Mouse (Mus musculus): ENCODE measurements around the gene Vwa3b. TPM values are rescaled to one million over a fixed set of nuclear protein-coding genes. Genes with fewer than 3 reads are reported as not detected.
"Not testable (repeated sequence)": the region's sequence is repeated elsewhere in the genome, so short reads cannot be mapped to it uniquely, and the experiment has no call there.

Gene Vwa3b
- 1 to 10 TPM in 1 of 2 experiments, under 1 TPM in 1; 0.50 to 1.1 TPM for total RNA-seq (2021)
- long read RNA-seq, experiment 1 = 0 reads
- long read RNA-seq, experiment 2 = 0 reads

DNA sequence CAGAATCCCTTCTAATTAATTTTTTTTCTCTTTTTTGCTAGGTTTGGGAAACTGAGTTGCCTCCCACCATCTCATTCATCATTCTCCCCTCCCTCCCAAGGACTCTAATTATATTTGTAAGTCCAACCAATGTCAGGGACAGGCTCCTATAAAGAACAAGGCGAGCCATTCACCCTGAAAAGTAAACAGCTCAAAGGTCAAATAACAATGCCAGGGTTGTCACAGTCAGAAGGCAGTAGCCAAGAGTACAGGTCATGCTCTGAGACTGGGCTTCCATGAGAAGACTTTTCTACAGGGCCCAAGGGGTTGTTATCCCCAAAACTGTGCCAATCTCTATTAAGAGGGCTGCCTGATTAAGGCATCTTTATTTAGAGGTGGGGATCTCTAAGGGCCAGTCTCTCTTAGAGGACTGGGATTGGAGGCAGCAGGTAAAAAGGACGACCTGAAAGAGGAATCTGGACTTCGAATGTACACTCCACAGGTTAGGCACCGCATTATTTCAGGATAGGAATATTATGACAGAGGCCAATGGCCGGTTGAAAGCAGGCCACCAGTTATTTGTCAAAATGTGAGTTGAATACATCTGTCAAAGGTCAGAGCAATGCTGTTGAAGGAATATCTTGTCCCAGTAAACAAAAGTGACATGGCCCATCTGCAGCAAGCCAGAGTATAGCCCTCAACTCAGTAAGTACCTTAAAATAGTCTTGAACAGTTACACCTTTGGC is at the start of gene Vwa3b:
Gene Vwa3b (plus strand): TSS at position 635 of the 725 bp plus-strand sequence.
- DNase-seq = no peak

DNA sequence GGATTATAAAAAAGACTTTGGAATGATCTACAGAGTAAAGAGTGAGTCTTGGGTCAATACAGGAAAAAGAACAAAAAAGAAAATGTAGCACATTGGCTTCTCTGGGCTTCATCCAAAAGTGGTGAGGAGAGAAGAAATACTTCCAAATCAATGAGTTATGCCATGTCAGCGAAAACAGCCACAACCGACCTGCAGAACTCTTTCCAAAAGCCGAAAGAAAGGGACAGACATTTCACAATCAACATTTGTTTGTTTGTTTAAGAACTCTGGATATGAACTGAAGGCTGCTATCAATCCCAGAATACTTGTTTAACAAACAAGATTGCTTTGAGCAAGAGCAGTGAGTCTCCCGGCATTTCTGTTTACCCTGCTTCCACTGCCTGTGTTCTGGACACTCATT is 49.6 kb upstream of the Vwa3b start:
- DNase-seq = no peak

DNA sequence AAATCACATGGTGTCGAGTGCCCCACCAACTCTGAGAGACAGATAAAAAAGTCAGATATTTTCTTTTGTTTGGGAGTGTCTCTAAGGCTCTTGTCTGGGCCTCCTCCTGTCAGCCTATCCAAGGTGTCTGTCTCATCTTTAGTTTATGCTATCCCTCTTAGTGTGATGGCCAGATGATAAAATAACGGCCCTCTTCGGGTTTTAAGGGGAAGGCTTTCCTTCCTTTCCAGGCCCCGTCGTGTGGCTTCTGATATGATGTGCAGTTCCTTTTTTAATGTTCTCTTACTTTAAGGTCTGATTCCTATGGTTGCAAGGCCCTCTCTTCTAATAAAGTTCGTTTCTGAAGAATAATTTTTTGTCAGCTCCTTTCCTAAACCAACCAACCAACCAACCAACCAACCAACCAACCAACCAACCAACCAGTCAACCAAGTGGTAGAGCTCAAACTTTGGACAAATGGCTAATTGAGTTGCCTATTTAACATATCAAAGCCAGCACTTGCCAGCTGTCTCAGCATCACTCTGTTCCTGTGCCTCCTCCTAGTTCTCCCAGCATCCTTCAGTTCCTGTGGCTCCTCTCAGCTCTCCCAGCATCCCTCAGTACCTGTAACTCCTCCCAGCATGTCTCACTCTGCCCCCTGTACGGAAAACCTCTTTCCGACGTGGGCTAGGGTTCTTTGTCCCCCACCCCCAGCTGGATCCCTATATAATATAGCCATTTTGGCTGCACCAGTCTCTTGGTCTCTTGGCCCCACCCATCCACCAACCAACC is 44.0 kb upstream of the Vwa3b start:
- DNase-seq = no peak

DNA sequence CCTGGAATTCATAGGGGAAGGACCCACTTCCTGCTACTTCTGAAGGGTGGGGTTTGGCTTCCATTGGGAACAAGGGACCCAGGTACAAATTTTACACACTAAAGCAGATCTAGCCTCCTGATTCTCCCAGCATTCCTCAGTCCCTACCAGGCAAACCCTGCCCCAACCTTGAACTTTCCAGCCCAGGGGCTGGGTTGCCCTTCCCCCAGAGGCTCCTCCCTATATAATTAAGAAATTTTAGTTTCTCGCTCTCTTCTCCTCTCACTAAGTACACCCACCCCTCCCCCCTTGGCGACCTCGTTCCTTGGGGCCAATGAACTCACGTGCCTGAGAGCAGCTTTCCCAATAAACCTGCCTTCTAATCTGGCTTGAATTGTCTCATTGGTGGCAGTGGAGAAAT is 42.6 kb upstream of the Vwa3b start:
- DNase-seq = no peak

GRCm38 (mm10) chr1:36984406-36984805 is 42.0 kb upstream of the Vwa3b start:
- no peak for DNase-seq

DNA sequence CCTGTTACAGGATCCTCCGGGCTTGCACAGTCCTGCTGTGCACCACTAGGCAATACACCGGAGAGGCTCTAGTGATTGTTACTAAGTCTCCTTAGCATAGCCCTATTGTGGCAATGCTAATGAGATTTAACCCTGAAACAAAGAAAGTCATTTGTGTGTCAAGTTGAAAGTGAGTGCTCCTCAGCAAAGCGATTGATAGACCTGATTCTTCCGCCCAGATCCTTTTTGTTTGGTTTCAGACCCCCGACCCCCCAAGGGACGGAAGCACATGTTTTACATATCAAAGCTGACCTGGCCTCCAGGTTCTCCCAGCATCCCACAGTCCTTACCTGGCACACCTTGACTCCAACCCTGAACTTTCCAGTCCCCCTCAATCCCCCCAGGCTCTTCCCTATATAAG is 40.5 kb upstream of the Vwa3b start:
- no peak for DNase-seq

DNA sequence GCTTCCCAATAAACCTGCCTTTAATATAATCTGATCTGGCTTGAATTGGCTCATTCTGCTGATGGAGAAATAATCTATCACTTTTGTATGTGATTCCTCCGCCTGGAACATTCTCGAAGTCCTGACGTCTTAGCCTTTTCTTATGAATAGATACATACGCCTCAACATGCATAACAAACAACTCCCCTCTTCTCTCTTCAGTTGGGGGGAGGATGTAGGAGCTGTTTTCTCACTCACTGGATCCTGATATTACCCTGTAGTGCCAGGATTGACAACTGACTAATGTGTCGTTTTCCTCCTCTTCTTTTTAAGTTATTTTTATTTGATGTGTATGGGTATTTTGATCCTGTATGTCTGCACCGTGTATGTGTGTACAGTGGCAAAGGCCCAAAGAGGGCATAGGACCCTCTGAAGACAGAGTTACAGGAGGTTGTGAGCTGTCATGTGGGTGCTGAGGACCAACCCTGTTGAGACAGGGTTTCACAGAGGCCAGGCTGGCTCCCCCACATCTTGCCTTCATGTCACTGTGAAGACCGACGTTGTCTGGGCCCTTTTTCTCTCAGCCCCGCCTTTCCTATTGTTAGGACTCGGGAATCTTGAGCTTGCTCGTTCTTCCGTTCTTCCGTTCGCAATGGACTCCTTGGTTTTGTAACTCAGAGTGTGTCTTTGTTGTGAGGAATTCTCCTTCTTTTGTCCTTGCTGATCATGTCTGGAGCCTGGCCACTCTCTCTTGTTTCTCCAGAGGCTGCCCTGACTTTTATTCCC is 39.8 kb upstream of the Vwa3b start:
- no peak for DNase-seq

DNA sequence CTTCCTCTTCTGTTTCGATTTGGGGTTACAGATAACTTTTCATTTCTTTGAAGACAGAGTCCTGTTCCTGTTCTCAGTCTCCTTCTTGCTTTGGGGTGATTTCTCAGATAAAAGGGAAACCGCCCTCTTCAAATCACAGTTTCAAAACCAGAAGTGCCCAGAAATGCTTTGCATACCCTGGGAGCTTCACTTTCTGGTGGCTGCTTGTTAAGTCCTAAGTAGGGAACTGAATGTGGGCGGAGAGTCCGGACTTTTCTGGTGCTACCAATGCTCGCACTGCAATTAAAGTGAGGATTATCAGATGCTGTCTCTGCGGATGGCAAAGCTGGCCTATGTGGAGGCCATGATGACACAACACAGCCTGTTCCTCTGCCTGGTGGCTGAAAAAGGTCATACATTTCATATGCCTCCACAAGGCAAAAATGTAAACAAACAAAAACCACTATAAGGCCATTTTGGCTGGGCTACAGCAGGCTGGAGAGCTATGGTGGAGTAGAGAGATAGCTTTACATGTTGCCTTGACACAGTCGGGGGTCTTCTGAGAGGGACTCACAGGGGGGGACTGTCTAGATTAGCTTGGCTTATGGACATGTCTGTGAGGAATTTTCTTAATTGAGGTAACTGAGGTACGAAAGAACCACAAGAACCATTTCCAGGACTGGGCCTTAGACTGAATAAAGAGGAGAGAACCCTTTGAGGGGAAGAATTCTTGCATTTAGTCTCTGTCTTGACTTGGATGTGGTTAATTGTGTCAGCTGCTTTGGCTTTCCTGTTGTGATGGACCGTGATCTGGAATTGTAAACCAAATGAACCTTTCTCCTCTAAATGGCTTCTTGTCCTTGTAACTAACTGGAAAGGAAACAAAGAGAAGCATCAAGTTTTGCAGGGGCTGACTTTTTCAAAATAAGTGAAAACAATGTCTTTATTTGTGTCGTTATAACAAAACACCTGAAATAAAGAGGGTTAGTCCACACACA is 38.9 kb upstream of the Vwa3b start:
- peak in 1 of 2 experiments; percentile 13 for DNase-seq

GRCm38 (mm10) chr1:36988161-36988560 is 38.2 kb upstream of the Vwa3b start:
- DNase-seq = no peak

- DNase-seq = no peak
These were observed 37.8 kb upstream of the Vwa3b start for GRCm38 (mm10) chr1:36988561-36988960.

DNA sequence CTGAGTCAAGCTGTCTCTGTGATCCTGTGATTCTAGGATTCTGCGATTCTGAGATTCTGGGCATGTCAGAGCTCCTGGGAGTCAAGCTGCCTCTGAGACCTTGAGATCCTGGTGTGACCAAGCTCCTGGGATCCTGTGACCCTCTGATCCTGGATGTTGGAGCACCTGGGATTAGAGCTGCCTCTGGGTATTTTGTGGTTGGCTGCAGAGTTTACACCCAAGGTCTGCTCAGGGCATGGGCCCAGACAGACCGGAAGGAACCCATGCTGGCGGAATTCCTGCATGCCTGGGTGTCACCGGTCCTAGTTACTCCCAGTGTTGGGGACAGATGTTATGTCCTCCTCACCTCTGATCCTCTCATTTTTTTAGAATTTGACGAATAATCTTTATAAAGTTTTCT is 32.1 kb upstream of the Vwa3b start:
- no peak for DNase-seq

DNA sequence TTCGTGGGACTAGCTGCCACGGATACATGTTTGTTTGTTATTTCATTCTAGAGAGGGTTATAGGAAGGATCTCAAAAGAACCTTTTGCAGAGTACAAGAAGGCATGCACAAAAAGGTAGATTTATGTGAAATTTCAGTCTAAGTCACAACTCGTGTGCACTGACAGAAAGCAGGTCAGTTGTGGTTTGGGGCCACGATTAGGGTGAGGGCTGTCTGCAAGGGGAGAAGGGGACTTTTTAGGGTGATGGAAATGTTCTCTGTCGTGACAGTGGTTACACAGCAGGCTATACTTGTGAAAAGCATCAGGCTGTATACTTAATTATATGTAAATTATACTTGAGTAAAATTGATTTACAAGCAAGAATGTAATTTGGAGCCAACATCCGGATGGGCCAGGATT is 30.6 kb upstream of the Vwa3b start:
- DNase-seq = peak in 1 of 2 experiments; percentile 15

DNA sequence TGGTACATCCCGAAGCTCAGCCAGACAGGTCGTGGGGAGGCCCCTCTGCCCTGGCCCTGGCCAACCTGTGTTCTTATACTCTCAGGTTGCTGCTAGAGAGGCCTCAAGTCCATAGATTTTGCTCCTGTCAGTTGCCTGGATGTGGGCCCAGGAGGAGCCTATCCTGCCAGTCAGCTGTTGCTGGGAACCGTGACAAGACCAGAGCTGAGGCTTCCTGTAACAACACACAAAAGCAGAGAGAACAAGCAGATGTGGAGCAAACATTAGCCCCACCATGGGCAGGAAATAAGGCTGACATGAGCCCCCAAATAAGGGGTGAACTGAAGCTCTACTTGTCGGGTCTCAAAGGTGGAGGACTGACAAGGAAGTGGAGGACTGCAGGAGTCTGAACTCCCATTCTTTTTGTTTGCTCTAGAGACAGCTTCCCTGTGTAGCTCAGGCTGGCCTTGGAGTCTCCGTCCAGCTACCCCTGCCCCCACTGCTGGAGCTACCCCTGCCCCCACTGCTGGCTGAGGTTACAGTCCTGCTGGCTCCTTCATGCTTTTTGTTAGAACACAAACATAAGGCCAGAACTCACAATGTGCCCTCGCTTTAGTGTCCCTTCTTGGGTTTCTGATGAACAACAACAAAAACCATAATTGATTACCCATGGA is 29.7 kb upstream of the Vwa3b start:
- peak; percentile 66 to 73 for DNase-seq

DNA sequence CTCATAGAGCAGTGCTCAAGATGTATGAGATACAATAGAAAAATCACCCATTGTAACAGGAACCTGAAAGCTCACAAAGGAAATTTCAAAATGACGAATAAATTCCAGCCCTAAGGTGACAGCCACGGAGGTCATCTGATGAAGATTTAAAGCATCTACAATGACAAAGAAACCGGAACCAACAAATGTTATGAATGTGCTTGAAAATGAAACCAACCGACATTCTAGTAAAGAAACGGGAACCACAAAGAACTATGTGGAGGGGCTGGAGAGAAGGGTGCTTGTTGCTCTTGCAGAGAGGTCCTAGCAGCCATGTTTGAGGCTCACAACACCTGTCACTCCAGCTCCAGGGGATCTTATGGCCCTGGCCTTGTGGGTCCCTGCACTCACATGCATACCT is 26.1 kb upstream of the Vwa3b start:
- no peak for DNase-seq

GRCm38 (mm10) chr1:37001636-37002315 is 24.6 kb upstream of the Vwa3b start:
- no peak for DNase-seq

GRCm38 (mm10) chr1:37002316-37003008 is 23.9 kb upstream of the Vwa3b start:
- no peak for DNase-seq

GRCm38 (mm10) chr1:37004533-37004932 is 21.9 kb upstream of the Vwa3b start:
- no peak for DNase-seq

DNA sequence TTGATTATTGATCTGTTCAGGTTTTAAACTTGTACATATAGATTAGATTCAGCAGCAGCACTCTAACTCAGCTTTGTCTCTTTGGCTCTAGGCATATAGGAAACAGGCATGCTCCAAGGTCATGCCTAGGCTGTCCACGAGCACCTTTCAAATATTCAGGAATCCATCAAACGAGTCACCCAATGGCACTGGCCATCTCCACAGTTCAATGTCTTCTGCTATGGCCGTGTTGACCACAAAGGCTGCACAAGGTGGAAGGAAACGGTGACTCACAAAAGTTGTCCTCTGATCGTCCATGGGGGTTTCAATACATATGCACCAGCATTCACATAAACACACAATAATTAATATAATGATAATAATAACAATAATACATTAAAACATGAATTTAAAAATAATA is 21.4 kb upstream of the Vwa3b start:
- no peak for DNase-seq

GRCm38 (mm10) chr1:37006529-37006928 is 19.9 kb upstream of the Vwa3b start:
- not testable (repeated sequence) for DNase-seq

GRCm38 (mm10) chr1:37009880-37010279 is 16.5 kb upstream of the Vwa3b start:
- DNase-seq = no peak
